Mouse (Mus musculus) forebrain, embryonic 10.5 days (tissue): ENCODE results near the gene Zfp449. TPM values are rescaled to one million over a fixed set of nuclear protein-coding genes. Genes with fewer than 3 reads are reported as not detected.
A peak's percentile ranks its signal among the peaks of the same experiment; 100 is the strongest.
"Not testable (repeated sequence)": the region's sequence is repeated elsewhere in the genome, so short reads cannot be mapped to it uniquely, and the experiment has no call there.

ENCODE experiments used
- DNase-seq: peaks from one replicate; pipeline ENCODE4 v3.0.0-alpha.2; 2017; ENCODE audit warnings: low spot score; ENCODE audit errors: extremely low spot score
- H3K27ac ChIP-seq: fragments of 300-500 bp; sonication (generic); 2 replicates; pipeline ENCODE4 v1.5.1; 2016; ENCODE audit warnings: mild to moderate bottlenecking
- H3K27me3 ChIP-seq: fragments of 300-500 bp; sonication (generic); 2 replicates; pipeline ENCODE4 v1.6.1; 2016; ENCODE audit warnings: mild to moderate bottlenecking; ENCODE audit not compliant: poor library complexity, severe bottlenecking
- H3K36me3 ChIP-seq: fragments of 300-500 bp; sonication (generic); replicated peaks from 2 replicates; pipeline ENCODE4 v1.6.1; 2016; ENCODE audit warnings: mild to moderate bottlenecking, moderate library complexity
- H3K4me1 ChIP-seq: fragments of 300-500 bp; sonication (generic); 2 replicates; pipeline ENCODE4 v1.6.1; 2016
- H3K4me3 ChIP-seq: fragments of 300-500 bp; sonication (generic); 2 replicates; pipeline ENCODE4 v1.5.1; 2016; ENCODE audit warnings: mild to moderate bottlenecking, moderate library complexity
- H3K9me3 ChIP-seq: fragments of 300-500 bp; sonication (generic); 2 replicates; pipeline ENCODE4 v1.6.1; 2016; ENCODE audit warnings: mild to moderate bottlenecking, moderate library complexity
- WGBS: fragments of 180-500 bp; shearing (Covaris S2); methylation state at CpG from one replicate; pipeline ENCODE4 v1.1.7; 2016; 5-methylcytosine and 5-hydroxymethylcytosine counted together
- polyA plus RNA-seq: library from polyadenylated mRNA; unstranded; fragments of >200 nt; fragmentation: Nextera tagmentation; extraction: Ambion mirVana; gene quantifications from 2 replicates; pipeline ENCODE4 v1.2.1, GENCODE M21; 2016

The Zfp449 gene
- polyA plus RNA-seq, result 5.1 and 7.0 TPM in 2 replicates

- DNase-seq, result peak; percentile 78
- peaks cover 4% of the 10 kb centered on the region; the same call in 1 of the 2 replicates for H3K4me1 ChIP-seq
- H3K27ac ChIP-seq, result peak within 1 kb of the TSS; percentile 83
- H3K9me3 ChIP-seq, result no peaks in the 10 kb centered on the region; the same call in 1 of the 2 replicates
- WGBS, result 10% methylated on average over 38 of the region's 39 CpGs
- no peaks in the 10 kb centered on the region for H3K27me3 ChIP-seq
- H3K36me3 ChIP-seq, result peaks cover 12% of the 10 kb centered on the region
- peak within 1 kb of the TSS; percentile 61 for H3K4me3 ChIP-seq
Observed at GRCm38 (mm10) chrX:56346176-56346931, at the start of gene Zfp449. TSS of gene Zfp449 (plus strand) at chrX:56346400.

- H3K36me3 ChIP-seq, result no peaks in the 10 kb centered on the region
- WGBS, result 88% methylated on average over 5 of the region's 5 CpGs
- H3K9me3 ChIP-seq, result no peaks in the 10 kb centered on the region
- no peaks in the 10 kb centered on the region for H3K4me1 ChIP-seq
- no peaks in the 10 kb centered on the region for H3K27me3 ChIP-seq
- no peak for DNase-seq
- H3K27ac ChIP-seq, result no peak overlapping the region
- H3K4me3 ChIP-seq, result no peak overlapping the region
Observed at GRCm38 (mm10) chrX:56307597-56307996, 38.6 kb upstream of the Zfp449 start.

- no peak for DNase-seq
- 76% methylated on average over 1 of the region's 1 CpGs for WGBS
- Histone ChIP-seq H3K4me3 (no peak overlapping the region), H3K9me3 (no peaks in the 10 kb centered on the region), H3K27ac (no peak overlapping the region), H3K27me3 (no peaks in the 10 kb centered on the region), H3K4me1 (no peaks in the 10 kb centered on the region), H3K36me3 (no peaks in the 10 kb centered on the region)
Observed at GRCm38 (mm10) chrX:56312813-56313212, 33.4 kb upstream of the Zfp449 start.

GRCm38 (mm10) chrX:56322096-56322495 lies 24.1 kb upstream of the Zfp449 start:
- 89% methylated on average over 5 of the region's 5 CpGs for WGBS

GRCm38 (mm10) chrX:56322731-56323130 lies 23.5 kb upstream of the Zfp449 start:
- peaks cover 1% of the 10 kb centered on the region; the same call in 1 of the 2 replicates for H3K9me3 ChIP-seq
- no peaks in the 10 kb centered on the region for H3K4me1 ChIP-seq
- no peak for DNase-seq
- H3K4me3 ChIP-seq, result no peak overlapping the region
- no peaks in the 10 kb centered on the region for H3K36me3 ChIP-seq
- WGBS, result 80% methylated on average over 2 of the region's 2 CpGs
- H3K27me3 ChIP-seq, result no peaks in the 10 kb centered on the region
- no peak overlapping the region for H3K27ac ChIP-seq

More at GRCm38 (mm10) chrX:56322096-56322495, 24.1 kb upstream of the Zfp449 start:
- Histone ChIP-seq H3K36me3 (no peaks in the 10 kb centered on the region), H3K27ac (no peak overlapping the region), H3K4me3 (no peak overlapping the region), H3K27me3 (no peaks in the 10 kb centered on the region), H3K9me3 (no peaks in the 10 kb centered on the region), H3K4me1 (no peaks in the 10 kb centered on the region)
- DNase-seq, result no peak

- H3K4me1 ChIP-seq, result no peaks in the 10 kb centered on the region
- WGBS, result 79% methylated on average over 3 of the region's 3 CpGs
- no peaks in the 10 kb centered on the region for H3K27me3 ChIP-seq
- no peak for DNase-seq
- no peaks in the 10 kb centered on the region for H3K36me3 ChIP-seq
- H3K27ac ChIP-seq, result no peak overlapping the region
- H3K9me3 ChIP-seq, result peaks cover 5% of the 10 kb centered on the region; the same call in 1 of the 2 replicates
- H3K4me3 ChIP-seq, result no peak overlapping the region
Observed at GRCm38 (mm10) chrX:56332046-56332445, 14.2 kb upstream of the Zfp449 start.

GRCm38 (mm10) chrX:56340305-56340704 lies 5.9 kb upstream of the Zfp449 start:
- H3K27me3 ChIP-seq, result no peaks in the 10 kb centered on the region
- H3K36me3 ChIP-seq, result no peaks in the 10 kb centered on the region
- no peaks in the 10 kb centered on the region; the same call in 1 of the 2 replicates for H3K9me3 ChIP-seq
- DNase-seq, result peak; percentile 14
- no peaks in the 10 kb centered on the region for H3K4me1 ChIP-seq
- H3K4me3 ChIP-seq, result no peak overlapping the region
- H3K27ac ChIP-seq, result no peak overlapping the region

- Histone ChIP-seq H3K4me1 (peaks cover 4% of the 10 kb centered on the region; the same call in 1 of the 2 replicates), H3K4me3 (no peak overlapping the region), H3K36me3 (no peaks in the 10 kb centered on the region), H3K9me3 (no peaks in the 10 kb centered on the region; the same call in 1 of the 2 replicates), H3K27me3 (no peaks in the 10 kb centered on the region), H3K27ac (no peak overlapping the region)
- 87% methylated on average over 3 of the region's 3 CpGs for WGBS
- no peak for DNase-seq
Observed at GRCm38 (mm10) chrX:56342921-56343320, 3.3 kb upstream of the Zfp449 start.

- Histone ChIP-seq H3K27me3 (no peaks in the 10 kb centered on the region), H3K9me3 (no peaks in the 10 kb centered on the region; the same call in 1 of the 2 replicates), H3K4me3 (peak overlapping the region; percentile 61), H3K36me3 (peaks cover 14% of the 10 kb centered on the region), H3K4me1 (peaks cover 4% of the 10 kb centered on the region; the same call in 1 of the 2 replicates), H3K27ac (peak overlapping the region; percentile 83; the same call in 1 of the 2 replicates)
- peak; percentile 14 for DNase-seq
- WGBS, result 53% methylated on average over 8 of the region's 8 CpGs
Observed at GRCm38 (mm10) chrX:56346932-56347253, 693 bp downstream of the Zfp449 start.

- 19% methylated on average over 55 of the region's 56 CpGs for WGBS
- not testable (repeated sequence) for H3K27me3 ChIP-seq, H3K4me1 ChIP-seq, H3K36me3 ChIP-seq, H3K9me3 ChIP-seq
- Histone ChIP-seq H3K27ac (peak within 1 kb of the TSS; percentile 72), H3K4me3 (peak within 1 kb of the TSS; percentile 59)
- DNase-seq, result peak; percentile 40
Observed at GRCm38 (mm10) chrX:56374431-56375128, 28.4 kb downstream of the Zfp449 start, which contains the start of gene Smim10l2a. TSS of gene Smim10l2a (plus strand) at chrX:56374586.

GRCm38 (mm10) chrX:56380852-56381251 lies 34.7 kb downstream of the Zfp449 start:
- Histone ChIP-seq H3K27me3 (peaks cover 1% of the 10 kb centered on the region; the same call in 1 of the 2 replicates), H3K36me3 (no peaks in the 10 kb centered on the region), H3K4me3 (no peak overlapping the region), H3K4me1 (no peaks in the 10 kb centered on the region), H3K27ac (no peak overlapping the region), H3K9me3 (peaks cover 3% of the 10 kb centered on the region; the same call in 1 of the 2 replicates)
- 96% methylated on average over 2 of the region's 2 CpGs for WGBS
- DNase-seq, result no peak

- Histone ChIP-seq H3K27ac (no peak overlapping the region), H3K9me3 (peaks cover 3% of the 10 kb centered on the region; the same call in 1 of the 2 replicates), H3K36me3 (no peaks in the 10 kb centered on the region), H3K27me3 (no peaks in the 10 kb centered on the region), H3K4me1 (no peaks in the 10 kb centered on the region), H3K4me3 (no peak overlapping the region)
- 84% methylated on average over 2 of the region's 2 CpGs for WGBS
- no peak for DNase-seq
Observed at GRCm38 (mm10) chrX:56384142-56384541, 37.9 kb downstream of the Zfp449 start.

GRCm38 (mm10) chrX:56404646-56405045 lies 58.4 kb downstream of the Zfp449 start:
- DNase-seq, result no peak
- Histone ChIP-seq H3K36me3 (no peaks in the 10 kb centered on the region), H3K4me3 (no peak overlapping the region), H3K4me1 (peaks cover 13% of the 10 kb centered on the region; the same call in 1 of the 2 replicates), H3K27ac (no peak overlapping the region), H3K27me3 (no peaks in the 10 kb centered on the region), H3K9me3 (no peaks in the 10 kb centered on the region)
- WGBS, result 16% methylated on average over 2 of the region's 2 CpGs
